Mouse (Mus musculus) heart, embryonic 15.5 days (tissue): ENCODE data around the gene Fgf7. TPM values are rescaled to one million over a fixed set of nuclear protein-coding genes. Genes with fewer than 3 reads are reported as not detected.

Source experiments
- ATAC-seq: fragments of 200-750 bp; cut with Nextera tagmentation; replicated peaks from 2 replicates; pipeline ENCODE4 v1.8.0; 2017; ENCODE audit warnings: low read depth, moderate TSS enrichment; ENCODE audit not compliant: insufficient number of reproducible peaks, insufficient read depth, low FRiP score
- H3K27ac ChIP-seq: fragments of 300-500 bp; sonication (generic); 2 replicates; pipeline ENCODE4 v1.5.1; 2015; ENCODE audit warnings: mild to moderate bottlenecking, inconsistent platforms
- H3K27me3 ChIP-seq: fragments of 300-500 bp; sonication (generic); 2 replicates; pipeline ENCODE4 v1.6.1; 2015; ENCODE audit warnings: inconsistent platforms
- H3K36me3 ChIP-seq: fragments of 300-500 bp; sonication (generic); 2 replicates; pipeline ENCODE4 v1.6.1; 2015; ENCODE audit warnings: mild to moderate bottlenecking, inconsistent platforms
- H3K4me1 ChIP-seq: fragments of 300-500 bp; sonication (generic); replicated peaks from 2 replicates; pipeline ENCODE4 v1.6.1; 2015; ENCODE audit warnings: inconsistent platforms
- H3K4me2 ChIP-seq: fragments of 300-500 bp; sonication (generic); 2 replicates; pipeline ENCODE4 v1.6.1; 2015; ENCODE audit warnings: inconsistent platforms, mild to moderate bottlenecking, moderate library complexity
- H3K4me3 ChIP-seq: fragments of 300-500 bp; sonication (generic); 2 replicates; pipeline ENCODE4 v1.5.1; 2015; ENCODE audit warnings: mild to moderate bottlenecking, inconsistent platforms
- H3K9ac ChIP-seq: fragments of 300-500 bp; sonication (generic); 2 replicates; pipeline ENCODE4 v1.6.1; 2015; ENCODE audit warnings: mild to moderate bottlenecking, inconsistent platforms
- H3K9me3 ChIP-seq: fragments of 300-500 bp; sonication (generic); replicated peaks from 2 replicates; pipeline ENCODE4 v1.6.1; 2016; ENCODE audit warnings: inconsistent platforms
- WGBS: fragments of 180-500 bp; shearing (Covaris S2); methylation state at CpG from one replicate; pipeline ENCODE4 v1.1.7; 2015; ENCODE audit warnings: mixed read lengths; 5-methylcytosine and 5-hydroxymethylcytosine counted together
- polyA plus RNA-seq: library from polyadenylated mRNA; unstranded; fragments of >200 nt; fragmentation: Nextera tagmentation; extraction: Ambion mirVana; gene quantifications from 2 replicates; pipeline ENCODE4 v1.2.1, GENCODE M21; 2015

Gene Fgf7
- polyA plus RNA-seq, 1 experiment from 2014 or later, result 1.2 TPM

DNA sequence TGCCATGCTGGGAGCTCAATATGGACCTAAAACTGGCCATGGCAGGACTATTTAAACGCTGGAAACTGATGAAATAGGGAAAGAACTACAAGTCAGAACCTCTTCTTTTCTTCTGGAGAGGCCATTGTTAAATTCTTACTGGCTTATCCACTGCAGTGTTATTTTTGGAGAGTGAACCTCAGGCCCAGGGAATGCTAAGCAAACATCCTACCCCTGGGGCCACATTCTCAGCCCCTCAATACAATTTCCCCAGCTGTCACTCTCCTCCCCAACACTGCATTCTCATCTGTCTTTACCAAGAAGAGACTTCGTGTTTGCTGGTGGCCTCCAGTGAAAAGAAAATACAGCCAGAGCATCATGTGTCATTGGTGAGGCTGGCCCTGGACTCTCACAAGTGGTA, 30.4 kb downstream of the Fgf7 start:
- Histone ChIP-seq H3K9me3 (no peaks in the 10 kb centered on the region), H3K27ac (peak overlapping the region; percentile 63), H3K27me3 (no peaks in the 10 kb centered on the region), H3K4me1 (peaks cover 17% of the 10 kb centered on the region), H3K36me3 (no peaks in the 10 kb centered on the region), H3K4me3 (no peak overlapping the region), H3K9ac (no peak overlapping the region), H3K4me2 (no peak overlapping the region)
- WGBS, result 28% methylated on average over 2 of the region's 2 CpGs
- peak; percentile 56; the same call in 1 of the 2 replicates for ATAC-seq

- H3K9me3 ChIP-seq, result no peaks in the 10 kb centered on the region
- H3K9ac ChIP-seq, result no peak overlapping the region
- WGBS, result 67% methylated on average over 3 of the region's 3 CpGs
- no peaks in the 10 kb centered on the region for H3K27me3 ChIP-seq
- no peaks in the 10 kb centered on the region for H3K36me3 ChIP-seq
- peaks cover 17% of the 10 kb centered on the region for H3K4me1 ChIP-seq
- no peak for ATAC-seq
- H3K27ac ChIP-seq, result peak overlapping the region; percentile 63
- H3K4me3 ChIP-seq, result no peak overlapping the region
- H3K4me2 ChIP-seq, result no peak overlapping the region
Observed at GRCm38 (mm10) chr2:126065303-126065856, 30.9 kb downstream of the Fgf7 start.

GRCm38 (mm10) chr2:126069740-126070139, 35.3 kb downstream of the Fgf7 start:
- H3K36me3 ChIP-seq, result no peaks in the 10 kb centered on the region
- no peak for ATAC-seq
- H3K4me3 ChIP-seq, result no peak overlapping the region
- no peak overlapping the region for H3K9ac ChIP-seq
- H3K27me3 ChIP-seq, result no peaks in the 10 kb centered on the region
- 88% methylated on average over 1 of the region's 1 CpGs for WGBS
- no peak overlapping the region for H3K27ac ChIP-seq
- H3K4me2 ChIP-seq, result no peak overlapping the region
- no peaks in the 10 kb centered on the region for H3K9me3 ChIP-seq
- H3K4me1 ChIP-seq, result peaks cover 10% of the 10 kb centered on the region

DNA sequence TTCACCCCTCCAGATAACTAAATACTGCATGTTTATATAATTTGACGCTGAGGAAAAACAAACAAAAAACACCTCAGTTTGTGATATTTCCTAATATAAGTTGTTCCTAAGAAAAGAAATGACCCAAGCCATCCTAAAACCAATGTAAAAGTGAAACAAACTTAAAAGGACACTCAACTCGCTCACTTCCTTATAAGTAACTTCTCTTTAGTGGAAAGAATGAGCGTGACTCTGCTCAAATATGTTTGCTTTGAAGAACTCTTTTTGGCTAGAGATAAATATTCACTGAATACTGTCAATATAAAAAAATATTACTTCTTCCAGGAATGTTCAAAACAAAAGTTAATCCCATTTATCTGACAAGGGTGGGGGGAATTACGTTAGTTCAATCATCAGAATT, 39.3 kb downstream of the Fgf7 start:
- no peaks in the 10 kb centered on the region for H3K36me3 ChIP-seq

DNA sequence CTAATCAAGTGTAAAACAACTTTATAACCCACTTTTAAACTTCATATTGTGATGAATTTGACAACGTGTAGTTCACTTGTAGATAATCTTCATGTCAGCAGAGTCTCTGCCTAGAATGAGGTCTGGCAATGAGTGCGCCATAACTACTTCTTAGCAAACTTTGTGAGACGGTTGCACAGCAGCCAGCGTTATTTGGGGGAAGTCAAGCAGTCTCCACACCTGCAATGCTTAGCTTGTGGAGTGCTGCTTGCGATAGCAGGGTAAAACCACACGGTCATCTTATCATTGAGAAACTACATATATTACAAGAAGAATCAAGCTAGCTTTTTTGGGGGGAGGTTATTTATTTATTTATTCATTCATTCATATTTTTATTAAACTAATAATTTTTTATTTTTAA, 42.0 kb downstream of the Fgf7 start:
- H3K4me3 ChIP-seq, result no peak overlapping the region
- no peak overlapping the region for H3K4me2 ChIP-seq
- H3K4me1 ChIP-seq, result peaks cover 5% of the 10 kb centered on the region; the same call in 1 of the 2 replicates
- H3K36me3 ChIP-seq, result no peaks in the 10 kb centered on the region
- H3K27ac ChIP-seq, result no peak overlapping the region
- H3K9ac ChIP-seq, result no peak overlapping the region
- H3K9me3 ChIP-seq, result no peaks in the 10 kb centered on the region
- no peak for ATAC-seq
- H3K27me3 ChIP-seq, result no peaks in the 10 kb centered on the region
- 87% methylated on average over 6 of the region's 6 CpGs for WGBS

More for the DNA sequence above, 39.3 kb downstream of the Fgf7 start:
- no peak overlapping the region for H3K4me3 ChIP-seq
- H3K4me2 ChIP-seq, result no peak overlapping the region
- ATAC-seq, result no peak
- no peaks in the 10 kb centered on the region for H3K27me3 ChIP-seq
- H3K4me1 ChIP-seq, result no peaks in the 10 kb centered on the region
- H3K27ac ChIP-seq, result no peak overlapping the region
- H3K9ac ChIP-seq, result no peak overlapping the region
- no peaks in the 10 kb centered on the region for H3K9me3 ChIP-seq
- WGBS, result 78% methylated on average over 4 of the region's 4 CpGs

GRCm38 (mm10) chr2:126079086-126079485, 44.6 kb downstream of the Fgf7 start:
- Histone ChIP-seq H3K27ac (no peak overlapping the region), H3K9ac (no peak overlapping the region), H3K4me1 (peaks cover 5% of the 10 kb centered on the region; the same call in 1 of the 2 replicates), H3K27me3 (no peaks in the 10 kb centered on the region), H3K4me2 (no peak overlapping the region), H3K9me3 (no peaks in the 10 kb centered on the region), H3K36me3 (no peaks in the 10 kb centered on the region), H3K4me3 (no peak overlapping the region)
- 59% methylated on average over 2 of the region's 2 CpGs for WGBS
- ATAC-seq, result no peak

DNA sequence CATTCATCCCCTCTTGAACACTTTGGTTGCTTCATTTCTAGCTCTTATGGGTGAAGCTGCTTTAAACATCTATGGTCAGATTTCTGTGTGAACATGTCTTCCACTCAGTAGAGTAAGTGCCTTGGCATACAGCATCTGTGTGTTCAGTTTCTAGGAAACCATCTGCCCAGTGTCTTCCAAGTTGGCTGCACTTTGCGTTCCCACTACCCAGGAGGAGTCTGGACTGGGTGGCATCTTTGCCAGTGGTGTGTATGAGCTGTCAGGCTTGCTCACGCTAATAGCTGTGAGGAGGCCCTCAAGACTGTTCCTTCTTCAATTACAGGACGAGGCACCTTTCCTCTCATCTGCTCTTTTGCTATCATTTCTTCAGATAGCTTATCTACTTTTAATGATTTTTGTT, 49.9 kb downstream of the Fgf7 start:
- Histone ChIP-seq H3K4me3 (no peak overlapping the region), H3K36me3 (no peaks in the 10 kb centered on the region), H3K4me1 (peaks cover 8% of the 10 kb centered on the region), H3K27ac (no peak overlapping the region), H3K9me3 (no peaks in the 10 kb centered on the region), H3K4me2 (no peak overlapping the region), H3K27me3 (no peaks in the 10 kb centered on the region), H3K9ac (no peak overlapping the region)
- WGBS, result 73% methylated on average over 3 of the region's 3 CpGs
- ATAC-seq, result no peak

DNA sequence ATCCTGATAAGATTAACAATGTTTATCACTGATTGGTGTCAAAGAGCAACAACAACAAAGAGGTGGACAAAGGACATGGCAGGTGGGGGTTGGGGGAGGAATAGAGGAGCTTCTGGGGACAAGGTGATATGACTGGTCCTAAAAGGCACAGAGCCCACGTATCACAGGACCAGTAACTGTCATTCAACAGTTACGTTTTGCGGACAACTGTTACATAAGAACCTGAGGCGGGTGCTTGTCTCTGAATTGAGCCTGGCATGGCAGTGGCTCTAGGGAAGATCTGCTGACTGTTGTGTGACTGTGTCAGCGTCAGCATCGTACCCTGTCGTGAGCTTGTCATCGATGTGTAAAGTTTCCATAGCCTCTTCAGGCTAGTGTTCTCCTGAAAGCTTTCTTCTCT, 51.7 kb downstream of the Fgf7 start:
- Histone ChIP-seq H3K27ac (no peak overlapping the region), H3K9ac (no peak overlapping the region), H3K27me3 (no peaks in the 10 kb centered on the region), H3K36me3 (no peaks in the 10 kb centered on the region), H3K4me2 (peak overlapping the region; percentile 32; the same call in 1 of the 2 replicates), H3K4me1 (peaks cover 3% of the 10 kb centered on the region), H3K4me3 (no peak overlapping the region), H3K9me3 (no peaks in the 10 kb centered on the region)
- ATAC-seq, result no peak
- 48% methylated on average over 8 of the region's 8 CpGs for WGBS

- Histone ChIP-seq H3K27me3 (no peaks in the 10 kb centered on the region), H3K4me3 (no peak overlapping the region), H3K36me3 (no peaks in the 10 kb centered on the region), H3K4me1 (peaks cover 3% of the 10 kb centered on the region; the same call in 1 of the 2 replicates), H3K27ac (no peak overlapping the region), H3K9ac (no peak overlapping the region), H3K4me2 (no peak overlapping the region), H3K9me3 (no peaks in the 10 kb centered on the region)
- 70% methylated on average over 5 of the region's 5 CpGs for WGBS
- ATAC-seq, result no peak
Observed at GRCm38 (mm10) chr2:126090432-126090831, 56.0 kb downstream of the Fgf7 start.

DNA sequence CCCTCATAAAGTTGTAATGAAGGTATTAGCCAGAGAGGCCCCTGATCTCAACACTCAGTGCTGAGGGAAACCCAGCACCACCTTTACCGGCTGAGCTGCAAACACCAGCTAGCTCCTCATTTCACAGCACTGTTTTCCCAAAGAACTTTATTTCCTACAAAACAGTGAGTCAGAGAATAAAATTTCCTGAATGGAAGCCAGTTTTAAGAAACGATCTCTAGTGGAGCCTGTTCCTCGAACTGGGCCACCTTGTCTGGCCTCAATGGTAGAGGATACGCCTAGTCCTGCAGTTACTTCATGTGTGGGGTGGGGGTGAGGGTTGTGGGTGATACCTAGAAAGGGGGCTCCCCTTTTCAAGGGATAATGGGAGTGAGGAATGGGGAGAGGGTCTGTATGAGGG, 60.2 kb downstream of the Fgf7 start:
- H3K4me1 ChIP-seq, result no peaks in the 10 kb centered on the region
- no peaks in the 10 kb centered on the region for H3K36me3 ChIP-seq
- no peak overlapping the region for H3K4me2 ChIP-seq
- H3K4me3 ChIP-seq, result no peak overlapping the region
- no peaks in the 10 kb centered on the region for H3K27me3 ChIP-seq
- no peak overlapping the region for H3K27ac ChIP-seq
- no peak for ATAC-seq
- H3K9ac ChIP-seq, result no peak overlapping the region
- H3K9me3 ChIP-seq, result no peaks in the 10 kb centered on the region
- WGBS, result 78% methylated on average over 4 of the region's 4 CpGs
